Mouse (Mus musculus): ENCODE measurements at regions not wholly inside any gene's neighbourhood (a gene's known extent, or its start where the extent isn't known, plus 50 kb on each side); places are given as distances from the start of the nearest gene placed in this dataset.

- no peak for DNase-seq
Observed at GRCm38 (mm10) chr11:19246390-19247114, 227.8 kb upstream of the Meis1 start.

DNA sequence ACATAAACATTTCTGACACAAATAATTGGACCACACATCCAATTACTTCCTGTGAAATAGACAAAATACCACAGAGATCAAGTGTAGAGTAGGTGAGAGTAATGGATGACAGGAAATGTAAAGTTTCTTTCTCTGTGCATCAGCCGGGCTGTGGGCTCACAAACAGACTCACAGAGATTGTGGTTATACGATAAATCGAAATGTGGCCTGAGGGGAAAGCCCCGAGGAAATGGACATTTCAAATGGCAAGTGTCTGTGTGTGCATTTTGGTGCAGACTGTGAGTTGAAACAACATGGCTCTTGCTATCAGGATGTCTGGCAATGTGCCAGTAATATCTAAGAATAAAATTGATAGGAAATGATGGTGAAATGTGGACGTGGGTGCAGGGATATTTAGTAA is 234.8 kb upstream of the Meis1 start:
- no peak for DNase-seq

DNA sequence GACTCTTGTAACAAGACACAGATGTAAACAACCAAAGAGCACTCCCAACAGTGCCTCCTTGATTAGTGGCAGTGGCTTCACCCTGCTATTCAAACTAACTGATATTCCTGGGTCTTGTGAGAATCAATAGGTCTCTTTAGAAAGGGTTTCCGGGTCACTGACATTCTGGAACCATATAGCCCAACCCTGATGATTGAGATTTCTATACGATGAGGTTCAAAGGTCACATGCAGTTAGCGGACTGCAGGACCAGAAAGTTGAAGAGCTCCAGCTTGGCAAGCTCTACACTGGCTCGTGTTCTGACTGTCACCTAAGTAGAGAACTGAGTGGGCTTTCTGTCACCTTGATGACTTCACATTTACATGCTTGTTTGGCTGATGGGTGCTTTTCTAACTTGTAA is 235.4 kb upstream of the Meis1 start:
- no peak for DNase-seq

- DNase-seq = no peak
Observed at GRCm38 (mm10) chr11:19257549-19257948, 238.8 kb upstream of the Meis1 start.

GRCm38 (mm10) chr11:19262832-19263231 is 244.0 kb upstream of the Meis1 start:
- DNase-seq = no peak

- DNase-seq = no peak
Observed at GRCm38 (mm10) chr11:19264798-19265671, 246.2 kb upstream of the Meis1 start.

DNA sequence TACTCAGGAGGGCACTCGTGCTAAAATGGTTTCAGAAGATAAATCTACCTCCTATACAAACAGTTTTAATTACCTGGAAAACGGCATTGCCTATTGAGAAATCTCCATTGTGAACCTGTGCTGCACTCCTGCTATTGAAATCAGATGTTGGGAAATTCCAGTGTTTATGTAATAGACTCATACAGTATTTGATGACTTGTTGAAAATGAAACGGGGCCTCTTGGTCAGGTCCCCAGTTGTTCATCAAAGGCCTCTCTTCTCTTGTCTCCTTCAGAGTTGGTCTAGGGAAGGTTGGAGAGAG is 246.8 kb upstream of the Meis1 start:
- DNase-seq = no peak

DNA sequence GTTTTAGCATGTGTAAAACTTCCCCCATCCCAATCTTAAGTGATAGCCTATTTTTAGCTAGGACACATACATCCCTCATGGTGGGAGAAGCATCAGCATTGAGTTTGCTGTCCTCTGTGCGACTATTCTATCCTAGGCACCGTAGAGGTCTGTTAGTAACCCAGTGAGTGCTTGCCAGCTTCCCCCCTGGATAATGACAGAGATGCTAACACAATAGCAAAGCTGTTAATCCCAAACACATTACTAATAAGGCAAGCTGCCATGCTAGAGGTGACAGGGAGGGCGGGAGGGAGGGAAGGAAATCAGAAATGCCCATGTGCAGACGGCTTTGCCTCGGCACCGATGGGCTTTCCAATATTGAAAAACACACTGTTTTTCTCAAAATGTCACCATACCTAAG is 272.2 kb upstream of the Meis1 start:
- no peak for DNase-seq

DNA sequence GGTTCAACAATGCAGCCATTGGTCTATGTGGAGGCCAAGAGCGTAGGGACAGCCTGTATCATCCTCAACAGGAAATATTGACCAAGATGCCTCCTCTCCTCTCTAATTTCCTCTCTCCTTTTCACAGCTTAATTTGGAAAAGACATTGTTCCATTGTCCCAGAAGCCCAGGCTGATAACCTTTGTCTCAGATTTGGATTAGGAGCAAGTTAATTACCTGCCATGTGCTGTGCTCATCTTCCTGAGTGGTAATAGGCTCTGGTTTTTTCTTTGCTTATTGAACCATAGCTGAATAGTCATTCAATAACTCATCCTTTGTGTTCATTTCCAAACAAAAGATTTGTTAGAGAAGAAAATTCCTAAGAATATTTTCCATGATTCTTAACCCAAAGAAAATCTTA is 280.6 kb upstream of the Meis1 start:
- DNase-seq = no peak

GRCm38 (mm10) chr11:19306687-19307086 is 287.9 kb upstream of the Meis1 start:
- DNase-seq = no peak

DNA sequence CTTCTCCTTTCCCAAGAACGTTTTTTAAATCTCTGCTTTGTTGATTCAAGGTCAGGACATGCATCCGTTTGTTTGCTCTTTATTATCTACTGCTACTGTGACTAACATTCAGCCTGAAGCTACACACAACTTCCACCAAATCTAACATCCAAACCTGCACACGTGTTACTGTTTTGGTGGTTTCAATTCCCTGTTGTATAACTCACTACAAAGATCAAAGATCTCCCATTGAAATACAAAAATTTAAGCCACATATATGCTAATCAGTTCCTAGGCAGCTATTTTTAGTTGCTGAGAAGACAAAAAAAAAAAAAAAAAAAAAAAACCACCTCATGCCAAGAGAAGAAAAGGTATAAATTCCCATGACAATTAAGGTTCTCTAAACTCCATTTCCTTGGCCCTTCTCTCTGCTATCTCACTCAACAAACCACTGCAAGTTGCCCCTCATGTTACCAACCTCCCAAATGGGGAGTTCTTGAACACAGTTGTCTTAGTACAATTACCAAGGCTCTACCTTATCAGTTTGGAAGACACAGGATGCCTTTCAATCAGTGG is 312.0 kb upstream of the Meis1 start:
- DNase-seq = no peak

DNA sequence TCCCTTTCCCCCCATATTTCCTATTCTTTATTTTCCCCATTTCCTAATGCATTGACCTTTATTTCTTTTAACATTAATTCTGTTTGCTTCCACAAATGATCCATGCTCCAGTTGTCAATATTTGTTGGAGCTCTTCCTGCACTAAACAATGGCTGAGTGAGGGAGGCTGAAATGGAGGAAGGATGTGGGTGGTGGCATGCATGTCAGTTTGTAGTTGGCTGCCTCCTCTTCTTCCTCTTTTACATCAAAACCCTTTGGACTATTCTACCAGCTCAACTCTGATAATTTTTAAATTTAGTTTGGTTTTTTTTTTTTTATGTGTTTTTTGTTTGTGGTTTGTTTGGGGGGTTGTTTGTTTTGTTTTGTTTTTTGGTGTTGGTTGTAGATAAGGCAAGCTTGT is 313.5 kb upstream of the Meis1 start:
- DNase-seq = no peak

- no peak for DNase-seq
Observed at GRCm38 (mm10) chr11:19332727-19333126, 313.9 kb upstream of the Meis1 start.

DNA sequence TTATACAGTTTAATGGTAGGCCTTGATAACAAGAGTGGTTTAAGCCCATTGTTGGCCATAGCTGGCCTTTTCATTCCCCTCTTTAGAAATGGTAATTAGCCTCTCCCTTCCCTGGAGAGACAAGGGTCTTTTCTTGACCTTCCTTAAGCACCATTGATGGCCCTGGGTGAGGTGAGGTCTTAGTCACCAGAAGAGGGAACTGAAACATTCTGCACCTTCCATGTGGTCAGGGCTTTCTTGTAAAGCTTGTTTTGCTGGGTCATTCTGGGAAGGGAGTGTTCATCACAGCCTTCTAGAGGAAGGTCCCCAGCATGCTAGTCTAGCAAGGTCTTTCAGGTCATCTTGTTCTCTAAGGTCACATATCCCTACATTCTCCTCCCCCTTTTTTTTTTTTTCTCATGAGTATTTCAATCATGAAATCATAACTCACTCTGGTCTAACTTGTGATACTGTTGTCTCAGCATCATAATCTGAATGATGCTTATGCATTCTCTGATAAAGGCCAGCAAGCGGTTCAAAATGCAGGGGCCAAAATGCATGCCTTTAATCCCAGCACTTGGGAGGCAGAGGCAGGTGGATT is 315.2 kb upstream of the Meis1 start:
- no peak for DNase-seq

DNA sequence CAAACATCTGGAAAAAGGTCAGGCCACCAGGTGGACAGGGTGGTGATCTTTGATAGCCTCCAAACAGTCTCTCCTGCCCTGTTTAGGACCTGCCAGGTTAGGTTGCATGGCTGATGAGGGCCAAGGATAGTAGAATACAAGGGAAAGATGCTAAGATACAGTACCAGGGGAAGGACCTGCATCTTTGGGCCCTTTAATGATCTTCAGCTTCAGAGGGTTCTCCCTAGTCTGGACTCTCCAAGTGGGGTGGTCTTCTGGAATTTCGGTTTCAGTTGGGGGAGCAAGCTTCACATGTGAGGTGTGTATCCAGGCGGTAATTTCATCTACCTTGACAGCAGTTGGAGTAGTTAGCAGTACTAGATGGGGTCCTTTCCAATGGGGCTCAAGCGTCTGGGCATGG is 316.6 kb upstream of the Meis1 start:
- DNase-seq = no peak

DNA sequence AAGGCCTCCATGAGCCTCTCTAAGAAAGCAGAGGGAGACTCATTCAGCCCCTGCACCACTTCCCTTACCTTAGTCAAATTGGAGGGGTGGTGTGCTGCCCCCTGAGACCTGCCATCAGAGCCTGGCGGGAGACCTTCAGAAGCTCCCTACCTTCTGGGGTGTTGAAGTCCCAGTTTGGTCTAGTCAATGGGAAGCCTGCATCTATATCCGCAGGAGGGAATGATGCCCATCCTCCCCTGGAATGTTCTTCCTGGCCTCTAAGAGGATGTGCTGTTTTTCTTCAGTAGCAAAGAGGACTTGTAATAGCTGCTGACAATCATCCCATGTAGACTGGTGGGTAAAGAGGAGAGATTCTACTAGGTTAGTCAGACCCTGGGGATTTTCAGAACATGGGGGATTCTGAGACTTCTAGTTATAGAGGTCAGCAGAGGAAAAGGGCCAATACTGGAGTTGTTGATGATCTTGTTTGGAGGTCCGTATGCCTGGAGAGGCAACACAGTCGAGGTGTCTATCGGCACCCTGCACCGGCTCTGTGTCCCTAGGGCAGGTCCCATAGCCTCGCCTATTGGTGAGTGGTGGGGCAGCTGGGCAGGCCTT is 321.0 kb upstream of the Meis1 start:
- DNase-seq = no peak

GRCm38 (mm10) chr11:19340889-19341288 is 322.1 kb upstream of the Meis1 start:
- DNase-seq = no peak

DNA sequence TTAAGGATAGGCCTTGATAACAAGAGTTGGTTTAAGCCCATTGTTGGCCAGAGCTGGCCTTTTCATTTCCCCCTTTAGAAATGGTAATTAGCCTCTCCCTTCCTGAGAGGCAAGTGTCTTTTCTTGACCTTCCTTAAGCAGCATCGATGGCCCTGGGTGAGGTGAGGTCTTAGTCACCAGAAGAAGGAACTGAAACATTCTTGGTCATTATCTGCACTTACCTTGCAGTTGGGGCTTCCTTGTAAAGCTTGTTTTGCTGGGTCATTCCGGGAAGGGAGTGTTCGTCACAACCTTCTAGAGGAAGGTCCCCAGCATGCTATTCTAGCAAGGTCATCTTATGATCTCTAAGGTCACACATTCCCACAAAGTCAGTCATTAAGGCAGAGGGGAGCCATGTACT is 322.6 kb upstream of the Meis1 start:
- DNase-seq = no peak

- no peak for DNase-seq
Observed at GRCm38 (mm10) chr11:19342803-19343202, 324.0 kb upstream of the Meis1 start.

- no peak for DNase-seq
Observed at GRCm38 (mm10) chr11:19346276-19346826, 327.6 kb upstream of the Meis1 start.

DNA sequence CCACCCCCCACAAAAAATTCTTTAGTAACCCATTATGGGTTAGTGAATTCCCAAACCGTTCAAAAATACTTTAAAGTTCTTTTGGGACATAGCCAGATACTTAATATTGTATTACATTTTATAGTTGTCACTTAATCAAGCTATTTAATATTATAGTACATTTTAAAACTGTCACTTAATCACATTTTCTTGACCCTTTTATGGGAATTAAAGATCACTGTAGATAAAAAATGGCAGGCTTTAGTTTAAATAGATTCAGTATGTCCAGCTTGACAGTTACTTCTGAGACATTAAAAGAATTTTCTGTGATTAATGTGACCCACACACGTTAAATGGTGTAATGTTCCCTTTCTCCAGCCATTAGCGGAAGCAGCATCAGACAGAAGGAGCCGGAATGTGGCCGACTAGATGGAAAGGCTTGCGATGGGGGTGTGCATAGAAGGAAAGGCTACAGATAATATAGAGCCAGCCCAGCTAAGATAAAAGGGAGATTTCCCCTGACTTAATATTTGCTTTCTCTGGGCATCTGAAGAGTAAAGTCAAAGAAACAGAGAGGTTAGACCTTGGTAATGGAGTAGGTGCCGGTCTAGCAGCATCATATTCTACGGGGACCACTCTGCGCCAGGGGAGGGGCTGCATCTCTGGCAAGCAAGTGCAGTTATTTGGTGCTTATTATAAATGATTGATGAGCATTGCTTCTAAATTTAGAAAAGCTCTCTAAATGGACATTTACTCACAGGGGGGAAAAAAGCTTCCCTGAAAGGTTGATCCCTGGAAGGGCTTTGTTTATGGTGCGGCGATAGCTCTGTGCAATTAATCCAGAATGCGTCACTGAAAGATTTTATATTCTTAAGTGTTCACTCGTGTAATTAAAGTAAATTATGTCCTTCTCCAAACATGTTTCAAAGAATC is 331.8 kb upstream of the Meis1 start:
- DNase-seq = no peak

All from adrenal gland, postnatal 25 days (tissue).